Mouse (Mus musculus) cerebellum, postnatal 4 days (tissue): ENCODE results near the gene Platr17.

Experiments
- DNase-seq, 2 experiments: peaks; one replicate each; pipeline ENCODE4 v3.0.0; 2022; ENCODE audit warnings: low spot score in 2 of 2, mixed read lengths in 1 of 2

The Platr17 gene

DNA sequence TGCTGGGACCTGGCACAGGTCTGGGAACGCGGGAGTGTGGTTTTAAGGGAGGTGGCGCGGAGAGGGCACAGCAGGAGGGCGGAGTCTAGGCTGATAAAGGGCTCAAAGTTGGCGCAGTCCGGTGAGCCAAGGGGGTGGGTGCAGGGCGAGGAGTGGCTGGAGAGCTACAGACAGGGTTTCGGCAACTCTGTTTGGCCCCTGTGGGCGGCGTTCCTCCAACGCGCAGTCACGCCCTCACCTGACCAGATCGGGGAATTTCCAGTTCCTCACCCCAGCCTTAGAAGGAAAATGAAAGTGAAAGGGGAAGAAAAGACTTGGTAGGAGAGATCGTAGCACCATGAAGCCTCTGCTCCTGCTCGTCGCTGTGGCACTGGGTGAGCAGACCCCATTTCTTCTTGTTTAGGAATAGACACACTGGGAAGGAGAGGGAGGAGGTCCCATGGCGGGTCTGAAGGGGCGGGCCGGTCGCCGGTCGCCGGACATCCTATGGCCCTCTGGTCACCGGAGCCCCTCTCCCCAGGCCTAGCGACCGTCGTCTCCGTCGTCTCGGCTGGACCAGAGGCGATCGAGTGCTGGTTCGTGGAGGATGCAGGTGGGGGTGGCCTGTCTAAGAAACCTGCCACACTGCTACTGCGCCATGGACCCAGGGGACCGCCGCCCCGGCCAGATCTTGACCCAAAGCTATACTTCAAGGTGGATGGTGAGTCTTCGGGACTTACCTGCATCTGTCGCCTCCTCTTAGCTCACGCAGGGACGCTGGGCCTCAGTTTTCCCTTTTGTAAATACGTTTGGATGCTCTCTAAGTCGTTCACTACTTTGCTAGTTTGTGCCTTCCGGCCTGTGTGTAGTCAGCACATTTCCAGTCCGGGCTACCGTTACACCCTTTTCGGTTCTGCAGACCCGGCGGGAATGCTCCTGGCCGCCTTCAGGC is 14.7 kb downstream of the Platr17 start:
- DNase-seq: peak in 1 of 2 experiments; percentile 50

DNA sequence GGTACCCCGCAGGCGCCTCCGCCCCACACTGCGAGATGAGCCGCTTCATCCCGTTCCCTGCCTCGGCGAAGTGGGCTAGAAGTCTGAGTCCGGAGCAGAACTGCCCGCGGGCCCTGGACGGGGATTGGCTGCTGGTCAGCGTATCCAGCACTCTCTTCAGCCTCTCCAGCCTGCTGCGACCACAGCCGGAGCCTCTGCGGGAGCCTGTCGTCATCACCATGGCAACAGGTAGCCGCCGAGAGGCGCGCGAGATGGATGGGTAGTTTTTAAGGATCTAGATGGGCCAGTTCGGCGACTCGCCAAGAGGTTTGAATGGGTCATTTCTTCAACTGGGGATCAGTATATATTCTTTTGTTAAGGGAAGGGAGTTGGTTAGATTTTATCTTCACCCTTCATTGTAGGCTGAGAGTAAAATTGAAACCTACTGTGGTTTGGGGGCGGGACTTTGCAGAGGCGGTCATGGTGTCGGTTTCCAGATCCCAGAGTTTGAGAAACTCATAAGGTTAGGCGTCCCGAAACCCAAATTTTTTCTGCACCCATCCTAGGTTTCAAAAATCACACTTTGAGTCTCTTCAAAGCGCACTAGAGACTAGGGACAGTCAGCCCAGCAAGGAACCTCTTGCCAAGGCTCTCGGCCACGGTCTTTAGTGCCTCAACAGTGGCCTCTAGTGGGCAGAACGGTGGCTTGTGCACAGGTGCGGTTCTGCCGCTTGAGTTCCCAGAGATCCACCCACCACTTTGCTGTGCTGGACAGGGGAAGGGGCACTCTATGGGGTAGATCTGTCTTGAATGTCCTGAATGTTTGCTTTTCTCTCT is 15.6 kb downstream of the Platr17 start:
- peak; percentile 62 to 83 for DNase-seq

DNA sequence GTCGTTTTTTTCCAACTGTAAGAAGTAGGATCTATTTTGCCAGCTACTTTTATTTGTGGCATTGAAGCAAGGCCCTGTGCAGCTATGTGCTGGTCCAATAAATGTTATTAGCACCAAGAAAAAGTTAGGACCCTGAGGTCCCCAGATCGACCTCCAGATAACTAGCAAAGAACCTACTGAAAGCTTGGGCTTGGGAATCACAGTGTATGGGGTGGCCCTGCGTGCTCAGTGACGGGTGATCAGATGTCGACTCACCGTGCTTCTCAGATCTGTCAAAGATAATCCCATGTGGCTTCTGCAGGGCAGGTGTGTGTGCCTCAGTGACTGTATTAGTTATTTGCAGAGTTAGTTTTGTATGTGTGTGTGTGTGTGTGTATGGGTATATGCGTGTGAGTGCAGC is 16.4 kb downstream of the Platr17 start:
- no peak for DNase-seq

DNA sequence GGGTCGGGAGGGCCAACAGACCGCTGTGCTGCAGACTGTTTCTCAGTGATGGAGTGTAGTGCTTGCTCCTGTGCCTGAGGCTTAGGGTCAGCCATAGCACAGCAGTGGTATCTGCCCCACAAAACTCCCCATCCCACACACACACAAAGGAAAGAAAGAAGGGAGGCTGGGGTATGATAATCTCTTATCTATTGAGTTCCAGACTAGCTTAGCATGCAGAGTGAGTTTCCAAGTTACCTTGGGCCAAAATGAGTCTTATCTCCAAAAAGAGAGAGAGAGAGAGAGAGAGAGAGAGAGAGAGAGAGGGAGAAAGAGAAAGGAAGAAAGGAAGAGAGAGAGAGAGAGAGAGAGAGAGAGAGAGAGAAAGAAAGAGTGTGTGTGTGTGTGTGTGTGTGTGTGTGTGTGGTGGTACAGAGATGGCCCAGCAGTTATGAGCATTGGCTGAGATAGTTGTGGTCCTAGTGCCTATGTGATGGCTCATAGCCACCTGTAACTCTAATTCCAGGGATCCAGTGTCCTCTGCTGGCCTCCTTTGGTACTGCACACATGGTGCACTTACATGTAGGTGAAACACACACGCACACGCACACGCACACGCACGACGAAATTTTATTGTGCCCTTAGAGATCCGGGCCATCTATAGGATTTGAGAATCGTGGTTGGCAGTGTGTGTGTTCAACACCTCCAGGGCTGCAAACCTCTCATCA is 19.8 kb downstream of the Platr17 start:
- peak in 1 of 2 experiments; percentile 54 for DNase-seq

DNA sequence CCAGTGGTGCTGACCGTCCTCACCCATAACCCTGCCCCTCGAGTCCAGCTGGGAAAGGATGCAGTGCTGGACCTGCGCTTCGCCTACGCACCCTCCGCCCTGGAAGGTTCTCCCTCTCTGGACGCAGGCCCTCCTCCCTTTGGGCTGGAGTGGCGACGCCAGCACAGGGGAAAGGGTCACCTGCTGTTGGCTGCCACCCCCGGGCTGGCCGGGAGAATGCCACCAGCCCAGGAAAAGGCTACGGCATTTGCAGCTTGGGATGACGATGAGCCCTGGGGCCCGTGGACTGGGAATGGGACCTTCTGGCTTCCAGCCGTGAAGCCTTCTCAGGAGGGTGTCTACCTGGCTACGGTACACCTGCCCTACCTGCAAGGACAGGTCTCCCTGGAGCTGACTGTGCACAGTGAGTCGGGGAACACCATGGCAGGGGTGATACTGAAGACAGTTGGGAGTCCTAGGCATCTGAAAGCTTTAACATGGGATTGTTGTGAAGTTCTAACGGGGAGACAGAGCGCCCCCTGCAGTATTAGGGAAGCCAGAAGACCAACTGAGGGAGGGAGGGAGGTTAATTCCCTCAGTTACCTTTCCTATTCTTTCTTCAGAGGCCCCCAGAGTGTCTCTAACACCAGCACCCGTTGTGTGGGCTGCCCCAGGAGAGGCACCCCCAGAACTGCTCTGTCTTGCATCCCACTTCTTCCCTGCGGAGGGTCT is 20.6 kb downstream of the Platr17 start:
- DNase-seq: no peak

DNA sequence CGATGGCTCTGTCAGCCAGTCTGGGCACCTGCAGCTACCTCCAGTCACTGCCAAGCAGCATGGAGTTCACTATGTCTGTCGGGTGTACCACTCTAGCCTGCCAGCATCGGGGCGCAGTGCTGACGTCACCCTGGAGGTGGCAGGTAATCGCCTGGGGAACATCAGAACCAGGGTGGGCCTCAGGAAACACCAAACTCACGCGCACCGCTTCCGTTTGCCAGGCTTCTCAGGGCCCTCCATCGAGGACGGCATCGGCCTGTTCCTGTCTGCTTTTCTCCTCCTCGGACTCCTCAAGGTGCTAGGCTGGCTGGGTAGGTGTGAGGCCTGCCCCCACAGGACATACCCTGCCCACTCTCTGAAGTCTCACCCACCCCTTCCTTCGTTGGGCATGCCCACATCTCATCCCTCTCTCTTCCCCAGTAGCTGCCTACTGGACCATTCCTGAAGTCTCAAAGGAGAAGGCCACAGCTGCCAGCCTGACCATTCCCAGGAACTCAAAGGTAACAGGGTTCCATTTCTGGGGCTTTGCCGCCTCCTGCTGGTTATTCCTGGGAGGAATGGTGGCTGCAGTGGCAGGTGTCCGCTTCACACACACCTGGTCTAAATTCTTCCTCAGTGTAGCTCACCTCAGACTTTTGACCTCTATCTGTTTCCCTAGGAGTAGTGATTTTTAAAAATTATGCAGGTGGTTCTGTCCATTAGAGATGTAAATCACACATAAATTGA is 21.4 kb downstream of the Platr17 start:
- no peak for DNase-seq

DNA sequence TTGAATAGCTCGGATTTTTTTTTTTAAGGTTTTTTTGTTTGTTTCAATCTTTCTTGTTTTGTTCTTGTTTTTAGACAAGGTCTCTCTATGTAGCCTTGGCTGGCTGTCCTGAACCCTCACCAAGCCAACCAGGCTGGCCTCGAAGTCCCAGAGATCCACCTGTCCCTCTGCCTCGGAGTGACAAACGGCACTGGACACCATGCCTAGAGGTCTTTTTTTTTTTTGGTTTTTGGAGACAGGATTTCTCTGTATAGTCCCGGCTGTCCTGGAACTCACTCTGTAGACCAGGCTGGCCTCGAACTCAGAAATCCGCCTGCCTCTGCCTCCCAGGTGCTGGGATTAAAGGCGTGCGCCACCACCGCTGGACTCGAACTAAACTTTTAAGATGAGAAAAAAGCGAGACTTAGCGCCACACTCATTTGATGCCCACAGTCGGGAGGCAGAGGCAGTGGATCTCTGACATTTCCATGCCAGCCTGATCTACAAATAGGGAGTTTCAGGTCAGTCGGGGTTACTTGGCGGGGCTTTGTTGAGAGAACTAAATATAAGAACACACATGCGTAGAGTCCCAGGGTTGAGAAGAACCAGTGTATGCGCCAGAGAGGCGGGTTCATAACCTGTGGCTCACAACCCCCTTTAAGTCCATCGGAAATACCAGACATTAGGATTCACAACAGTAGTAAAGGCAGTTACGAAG is 23.5 kb downstream of the Platr17 start:
- no peak for DNase-seq

DNA sequence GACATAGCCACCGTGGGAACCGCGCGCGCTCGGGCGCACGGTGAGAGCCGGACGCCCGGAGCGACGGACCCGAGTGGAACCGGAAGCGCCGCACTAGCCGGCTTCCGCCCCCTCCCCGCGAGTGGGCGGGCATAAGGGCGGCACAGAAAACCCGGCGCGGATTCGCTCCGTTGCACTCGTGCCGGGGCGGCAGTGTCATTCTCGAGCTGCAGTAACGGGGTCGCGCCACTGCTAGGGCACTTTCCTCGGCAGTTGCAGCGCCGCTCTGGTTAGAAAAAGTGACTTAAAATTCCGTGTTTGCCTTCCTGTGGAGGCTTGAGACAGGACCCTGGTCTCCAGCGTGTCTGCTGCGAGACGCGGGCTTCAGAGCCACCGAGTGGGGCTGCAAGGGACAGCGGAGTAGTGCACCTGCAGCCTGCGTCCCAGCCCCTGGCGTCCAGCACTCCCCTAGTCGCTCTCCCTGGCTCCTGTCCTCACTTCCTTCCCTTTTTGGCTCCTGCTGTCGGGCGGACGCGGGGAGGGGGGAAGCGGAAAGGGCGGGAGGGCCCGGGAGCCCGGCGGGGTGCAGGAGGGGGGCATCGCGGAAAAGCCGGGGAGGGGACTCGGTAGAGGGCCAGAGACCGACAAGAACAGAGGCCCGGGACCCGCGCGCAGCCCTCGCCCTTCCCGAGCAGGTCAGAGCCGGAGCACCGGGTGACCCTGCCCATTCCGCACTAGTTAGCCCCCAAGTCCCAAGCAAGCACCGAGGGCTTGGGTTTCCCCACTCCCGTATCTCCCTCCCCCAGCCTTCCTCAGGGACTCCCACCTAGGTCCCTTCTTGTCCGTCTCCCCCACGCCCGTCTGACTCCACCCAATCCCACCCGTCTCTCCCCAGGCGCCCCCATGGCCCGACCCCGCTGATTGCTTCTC is 24.7 kb downstream of the Platr17 start, which contains the start of gene Rgl2:
Rgl2 (plus strand) TSS at position 173 of the 909 bp plus-strand sequence.
- peak; percentile 94 to 98 for DNase-seq

DNA sequence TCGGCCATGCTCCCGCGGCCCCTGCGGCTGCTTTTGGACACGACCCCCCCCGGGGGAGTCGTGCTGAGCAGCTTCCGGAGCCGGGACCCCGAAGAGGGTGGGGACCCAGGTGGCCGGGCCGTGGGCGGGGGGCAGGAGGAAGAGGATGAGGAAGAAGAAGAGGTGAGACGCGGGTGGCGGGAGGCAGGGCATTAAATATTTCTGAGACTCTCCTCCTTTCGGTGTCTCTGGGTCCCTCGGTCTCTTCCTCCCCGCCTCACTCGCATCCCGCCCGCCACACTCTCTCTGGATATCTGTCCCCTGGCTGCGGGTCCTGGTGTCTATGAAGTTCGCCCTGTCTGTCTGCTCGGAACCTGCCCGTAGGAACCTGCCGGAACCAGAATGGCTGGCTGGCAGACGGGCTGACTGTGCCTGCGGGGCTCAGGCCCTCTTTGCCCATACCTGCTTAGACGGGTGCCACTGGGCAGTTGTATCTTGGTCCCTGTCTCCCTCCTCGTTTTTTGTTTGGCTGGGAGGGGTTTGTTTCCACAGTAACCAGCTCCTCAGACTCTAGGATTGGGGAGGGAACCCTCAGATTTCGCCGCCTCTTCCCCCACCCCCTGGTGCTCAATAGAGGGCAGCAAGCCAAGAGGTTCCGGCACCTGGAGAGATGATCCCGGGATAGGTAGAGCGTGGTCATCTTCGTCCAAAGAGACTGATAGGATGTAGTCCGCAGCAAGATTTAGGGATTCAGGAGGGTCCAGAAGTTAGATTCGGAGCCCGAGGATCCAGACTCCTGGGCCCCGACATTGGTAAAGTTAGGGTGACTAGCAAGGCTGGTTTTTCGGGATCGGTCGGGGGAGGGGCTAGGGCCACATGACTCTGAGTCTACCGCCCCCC is 25.6 kb downstream of the Platr17 start:
- peak in 1 of 2 experiments; percentile 40 for DNase-seq

DNA sequence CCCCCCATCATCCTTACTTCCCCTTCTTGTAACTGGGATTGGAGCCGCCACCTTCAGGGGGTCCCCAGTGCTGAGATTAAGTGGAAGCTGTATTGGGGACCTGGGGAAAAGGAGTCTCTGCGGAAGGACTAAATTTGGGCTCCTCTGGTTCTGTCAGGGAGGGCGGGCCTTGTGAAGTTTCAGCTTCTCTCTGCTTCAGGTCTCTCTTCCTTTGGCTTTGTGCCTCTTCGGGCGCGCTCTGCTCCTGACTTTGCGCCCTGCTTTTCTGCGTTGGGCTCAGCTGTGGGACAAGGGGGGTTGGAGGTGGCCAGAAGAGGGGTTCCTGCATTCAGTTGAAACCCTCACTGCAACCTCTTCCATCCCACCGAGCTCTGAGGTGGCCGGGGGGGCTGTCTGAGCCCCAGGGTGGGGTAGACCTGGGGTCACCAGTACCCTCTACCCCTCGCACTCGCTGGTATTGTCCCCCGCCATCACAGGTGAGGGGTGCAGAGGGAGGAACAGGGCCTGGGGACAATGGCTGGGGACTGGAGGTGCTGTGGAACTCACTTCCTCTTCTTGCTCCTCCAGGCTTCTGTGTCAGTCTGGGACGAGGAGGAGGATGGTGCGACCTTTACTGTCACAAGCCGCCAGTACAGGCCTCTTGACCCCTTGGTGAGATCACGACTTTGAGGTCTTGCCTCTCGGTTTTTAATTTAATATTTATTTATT is 26.4 kb downstream of the Platr17 start:
- DNase-seq: no peak

DNA sequence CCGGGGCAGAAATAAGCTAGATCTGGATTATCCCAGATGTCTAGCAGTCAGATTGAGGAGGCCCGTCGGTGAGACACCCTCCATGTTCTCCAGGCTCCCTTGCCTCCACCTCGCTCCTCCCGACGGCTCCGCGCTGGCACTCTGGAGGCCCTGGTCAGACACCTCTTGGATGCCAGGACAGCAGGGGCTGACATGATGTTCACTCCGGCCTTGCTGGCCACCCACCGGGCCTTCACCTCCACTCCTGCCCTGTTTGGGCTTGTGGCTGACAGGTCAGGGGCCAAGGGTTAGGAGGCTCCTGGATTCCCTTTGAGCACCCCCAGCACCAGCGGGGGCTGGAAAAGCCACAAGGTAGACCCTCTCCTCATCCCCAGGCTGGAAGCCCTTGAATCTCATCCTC is 27.0 kb downstream of the Platr17 start:
- DNase-seq: no peak

DNA sequence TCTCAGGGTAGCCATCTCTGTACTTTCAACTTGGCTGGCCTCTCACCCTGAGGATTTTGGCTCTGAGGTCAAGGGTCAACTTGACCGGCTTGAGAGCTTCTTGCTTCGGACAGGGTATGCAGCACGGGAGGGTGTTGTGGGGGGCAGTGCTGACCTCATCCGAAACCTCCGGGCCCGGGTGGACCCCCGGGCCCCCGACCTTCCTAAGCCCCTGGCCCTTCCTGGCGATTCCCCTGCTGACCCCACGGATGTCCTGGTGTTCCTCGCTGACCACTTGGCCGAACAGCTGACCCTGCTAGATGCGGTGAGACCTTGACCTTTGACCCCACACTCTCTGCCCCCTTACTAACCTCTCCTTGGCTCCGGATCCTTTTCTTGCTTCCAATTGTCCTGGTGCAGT is 27.5 kb downstream of the Platr17 start:
- DNase-seq: no peak

DNA sequence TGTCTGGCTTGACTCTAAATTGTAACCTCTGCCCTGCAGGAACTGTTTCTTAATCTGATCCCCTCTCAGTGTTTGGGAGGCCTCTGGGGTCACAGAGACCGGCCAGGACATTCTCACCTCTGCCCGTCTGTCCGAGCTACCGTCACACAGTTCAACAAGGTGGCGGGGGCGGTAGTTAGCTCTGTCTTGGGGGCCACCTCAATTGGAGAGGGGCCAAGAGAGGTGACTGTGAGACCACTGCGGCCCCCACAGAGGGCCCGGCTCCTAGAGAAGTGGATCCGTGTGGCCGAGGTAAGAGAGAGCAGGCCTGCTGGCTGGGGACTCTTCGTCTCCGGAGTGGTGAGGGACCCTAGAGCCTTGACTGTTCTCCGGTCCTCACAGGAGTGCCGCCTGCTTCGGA is 28.0 kb downstream of the Platr17 start:
- no peak for DNase-seq

DNA sequence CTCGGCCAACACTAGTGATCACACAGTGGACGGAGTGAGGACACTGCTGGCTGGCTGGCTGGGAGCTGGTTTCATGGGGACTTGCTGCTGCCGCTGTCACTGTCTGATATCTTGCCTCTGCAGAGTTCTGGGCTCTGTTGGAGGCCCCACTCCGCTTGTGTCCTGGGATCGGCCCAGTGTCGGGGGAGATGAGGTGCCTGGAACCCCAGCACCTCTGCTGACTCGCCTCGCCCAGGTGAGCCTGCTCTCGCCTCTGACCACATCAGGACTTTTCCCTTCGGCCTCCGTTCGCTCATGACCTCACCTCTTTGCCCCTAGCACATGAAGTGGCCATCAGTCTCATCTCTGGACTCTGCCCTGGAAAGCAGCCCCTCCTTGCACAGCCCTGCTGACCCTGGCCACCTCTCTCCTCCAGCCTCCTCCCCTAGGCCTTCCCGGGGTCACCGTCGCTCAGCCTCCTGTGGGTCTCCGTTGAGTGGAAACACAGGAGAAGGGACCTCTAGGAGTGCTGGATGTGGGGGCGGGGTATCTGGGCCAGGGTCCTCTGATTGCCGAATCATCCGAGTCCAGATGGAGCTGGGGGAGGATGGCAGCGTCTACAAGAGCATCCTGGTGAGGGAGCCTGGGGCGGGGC is 30.6 kb downstream of the Platr17 start:
- no peak for DNase-seq

DNA sequence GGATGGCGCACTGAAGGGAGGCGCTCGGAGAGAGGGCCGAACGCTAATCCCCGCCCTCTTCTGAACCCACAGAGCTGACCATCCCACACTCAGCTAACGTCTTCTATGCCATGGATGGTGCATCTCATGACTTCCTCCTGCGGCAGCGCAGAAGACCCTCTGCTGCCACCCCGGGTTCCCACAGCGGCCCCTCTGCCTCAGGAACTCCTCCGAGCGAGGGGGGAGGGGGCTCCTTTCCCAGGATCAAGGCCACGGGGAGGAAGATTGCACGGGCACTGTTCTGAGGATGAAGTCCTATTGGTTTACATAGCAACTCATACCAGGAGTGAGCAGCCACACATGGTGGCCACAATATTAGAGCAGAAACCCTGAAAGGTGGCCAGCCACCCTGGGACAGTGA is 32.1 kb downstream of the Platr17 start:
- no peak for DNase-seq

DNA sequence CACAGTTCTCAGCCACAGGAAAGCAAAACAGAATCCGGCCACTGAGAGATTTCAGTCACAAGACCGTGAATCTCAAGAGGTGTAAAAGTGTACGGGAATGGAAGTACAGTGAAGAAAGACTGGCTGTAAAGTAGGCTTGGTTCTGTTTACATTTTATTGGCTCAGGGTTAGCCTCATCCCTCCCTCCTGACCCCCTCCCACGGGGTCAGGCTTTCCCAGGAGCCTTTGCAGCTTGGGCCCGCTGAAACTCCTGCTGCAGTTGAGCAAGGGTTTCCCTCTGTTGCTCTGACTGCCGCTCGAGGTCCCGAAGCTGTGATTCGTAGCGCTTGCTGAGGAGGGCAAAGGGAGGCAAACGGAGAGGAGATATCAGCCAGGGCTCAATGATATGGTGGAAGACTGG is 33.8 kb downstream of the Platr17 start:
- no peak for DNase-seq
